ENCODE assay signal across 8 mouse cellular contexts in genomic region chr3:154269757-154270366, GRCm38 (mm10).
DNase-seq lines count a peak whose midpoint lies in the region; ATAC-seq and TF ChIP-seq lines count a peak whose summit lies in the region.

No protein-coding gene starts in this region.

- H3K9ac ChIP-seq in ES-E14 (ENCODE audit: insufficient read depth, low read depth, low read length, poor library complexity, severe bottlenecking) = no peak overlapping the region
- H3K9ac ChIP-seq in forebrain, embryonic 15.5 days (replicated peaks) = peak overlapping the region; percentile 50
- H3K9ac ChIP-seq in liver, postnatal 0 days (replicated peaks) = no peak overlapping the region
- peak overlapping the region; percentile 12; the same call in 1 of the 2 replicates for H3K9ac ChIP-seq in neural tube, embryonic 15.5 days (replicated peaks)

- H3K9me3 ChIP-seq in ES-E14 (ENCODE audit: control insufficient read depth, insufficient read depth, low read depth, low read length) = no peaks in the 10 kb centered on the region
- H3K9me3 ChIP-seq in forebrain, embryonic 15.5 days = no peaks in the 10 kb centered on the region
- no peaks in the 10 kb centered on the region for H3K9me3 ChIP-seq in liver, postnatal 0 days (ENCODE audit: low read length)
- no peaks in the 10 kb centered on the region for H3K9me3 ChIP-seq in neural tube, embryonic 15.5 days (replicated peaks)

- intact Hi-C loops in heart, postnatal 36 days (cut with DNase I) = loop anchor here (1.0 kb wide), 1 partner anchor 302 kb away; no protein-coding TSS in a partner anchor

- no peak for TF ChIP-seq EP300 in liver, postnatal 0 days (IDR thresholded peaks at IDR 0.05; ENCODE audit: low read depth)

- H3K27me3 ChIP-seq in forebrain, embryonic 15.5 days = 0 out of 2 replicates have a peak, but pooled peaks cover 2% of the 10 kb centered on the region
- 0 out of 2 replicates have a peak, but pooled peaks cover 4% of the 10 kb centered on the region for H3K27me3 ChIP-seq in liver, postnatal 0 days (ENCODE audit: insufficient read depth, low read length)
- 0 out of 2 replicates have a peak, but pooled peaks cover 3% of the 10 kb centered on the region for H3K27me3 ChIP-seq in neural tube, embryonic 15.5 days (replicated peaks)

- no peak overlapping the region for H3K27ac ChIP-seq in ES-E14 (ENCODE audit: insufficient read depth, low read depth, low read length, poor library complexity, severe bottlenecking)
- no peak overlapping the region for H3K27ac ChIP-seq in forebrain, embryonic 15.5 days (replicated peaks)
- H3K27ac ChIP-seq in liver, postnatal 0 days (ENCODE audit: low read depth) = no peak overlapping the region
- H3K27ac ChIP-seq in neural tube, embryonic 15.5 days (replicated peaks) = no peak overlapping the region

- peak; percentile 89 for ATAC-seq in forebrain, embryonic 15.5 days (replicated peaks)
- no peak; the same call in 1 of the 2 replicates for ATAC-seq in liver, postnatal 0 days
- ATAC-seq in neural tube, embryonic 15.5 days (ENCODE audit: low FRiP score) = peak; percentile 85

- in situ Hi-C loops in ES-E14 (cut with MboI; ENCODE audit: low sequenced_read_pairs in 2 of 2, unreplicated experiment in 2 of 2) = loop anchor here in 1 of 2 experiments (5.0 kb wide), 1 partner anchor 302 kb away; no protein-coding TSS in a partner anchor

- H3K36me3 ChIP-seq in ES-E14 (ENCODE audit: control insufficient read depth, insufficient read depth, low read length, poor library complexity, severe bottlenecking) = no peaks in the 10 kb centered on the region
- H3K36me3 ChIP-seq in forebrain, embryonic 15.5 days = no peaks in the 10 kb centered on the region
- no peaks in the 10 kb centered on the region for H3K36me3 ChIP-seq in liver, postnatal 0 days (replicated peaks; ENCODE audit: insufficient read depth, low read length)
- H3K36me3 ChIP-seq in neural tube, embryonic 15.5 days = no peaks in the 10 kb centered on the region

- WGBS in forebrain, embryonic 15.5 days = 13% methylated on average over 19 of the region's 19 CpGs
- 18% methylated on average over 19 of the region's 19 CpGs for WGBS in liver, postnatal 0 days (ENCODE audit: insufficient replicate concordance)
- WGBS in neural tube, embryonic 15.5 days = 10% methylated on average over 19 of the region's 19 CpGs

- no peak overlapping the region for H3K4me3 ChIP-seq in ES-E14 (ENCODE audit: insufficient read depth in 1 of 2, low read depth in 1 of 2, low read length in 2 of 2, poor library complexity in 1 of 2, severe bottlenecking in 1 of 2)
- H3K4me3 ChIP-seq in forebrain, embryonic 15.5 days = peak overlapping the region; percentile 33
- H3K4me3 ChIP-seq in liver, postnatal 0 days (ENCODE audit: low read depth, low read length) = no peak overlapping the region
- H3K4me3 ChIP-seq in neural tube, embryonic 15.5 days (replicated peaks) = peak overlapping the region; percentile 17; the same call in 1 of the 2 replicates

- TF ChIP-seq CTCF in liver, postnatal 0 days (IDR thresholded peaks at IDR 0.05; ENCODE audit: low read depth) = peak; percentile 96

- no peaks in the 10 kb centered on the region for H3K4me1 ChIP-seq in ES-E14 (ENCODE audit: control insufficient read depth in 2 of 2, insufficient read depth in 2 of 2, low read length in 2 of 2, poor library complexity in 1 of 2)
- H3K4me1 ChIP-seq in forebrain, embryonic 15.5 days = peaks cover 6% of the 10 kb centered on the region; the same call in 1 of the 2 replicates
- H3K4me1 ChIP-seq in liver, postnatal 0 days (ENCODE audit: insufficient read depth) = no peaks in the 10 kb centered on the region
- H3K4me1 ChIP-seq in neural tube, embryonic 15.5 days = no peaks in the 10 kb centered on the region

- peak; percentile 59 for DNase-seq in ES-E14 (ENCODE audit: low read depth, low spot score)
- DNase-seq in cerebellum, adult 11 months = peak; percentile 44
- peak; percentile 72 to 80 for DNase-seq in heart, postnatal 36 days
- peak; percentile 81 for DNase-seq in layer of hippocampus, adult 11-12 months (ENCODE audit: low spot score)
- peak; percentile 72 for DNase-seq in liver, postnatal 0 days
- DNase-seq in thymus, postnatal 10 days (ENCODE audit: low spot score in 2 of 2) = peak; percentile 25 to 54

- H3K4me2 ChIP-seq in forebrain, embryonic 15.5 days (replicated peaks) = peak overlapping the region; percentile 48
- no peak overlapping the region; the same call in 1 of the 2 replicates for H3K4me2 ChIP-seq in liver, postnatal 0 days (ENCODE audit: low read depth, low read length)
- peak overlapping the region; percentile 53 for H3K4me2 ChIP-seq in neural tube, embryonic 15.5 days

TF ChIP-seq in ES-E14, 5 proteins besides CTCF, POLR2A, EP300 and RAD21:
- TF ChIP-seq MAFK (IDR thresholded peaks at IDR 0.05; ENCODE audit: insufficient read depth, low read depth, low read length) (no peak), ZC3H11A (IDR thresholded peaks at IDR 0.05; ENCODE audit: borderline replicate concordance, low read depth, low read length) (peak; percentile 89)

Comparison
In these comparisons a context has a peak if more than half of its experiments do, and no peak if none do; other contexts are left out.
1. H3K4me3 ChIP-seq: peak in forebrain, embryonic 15.5 days (single experiment) and neural tube, embryonic 15.5 days (single experiment); none in ES-E14 (0 of 2) and liver, postnatal 0 days (single experiment).
2. H3K9ac ChIP-seq: peak in forebrain, embryonic 15.5 days (single experiment) and neural tube, embryonic 15.5 days (single experiment); none in ES-E14 (single experiment) and liver, postnatal 0 days (single experiment).
3. Peak in every context shown above with its lines, with median percentiles within 50 percentile points of each other: DNase-seq.